Mouse (Mus musculus): ENCODE measurements at regions not wholly inside any gene's neighbourhood (a gene's known extent, or its start where the extent isn't known, plus 50 kb on each side); places are given as distances from the start of the nearest gene placed in this dataset.
"Not testable (repeated sequence)": the region's sequence is repeated elsewhere in the genome, so short reads cannot be mapped to it uniquely, and the experiment has no call there.

GRCm38 (mm10) chr13:4858341-4858740, 249.4 kb upstream of the Akr1e1 start:
- DNase-seq (ENCODE audit: low spot score): no peak

GRCm38 (mm10) chr13:4839481-4839880, 230.5 kb upstream of the Akr1e1 start:
- not testable (repeated sequence) for DNase-seq (ENCODE audit: low spot score)

GRCm38 (mm10) chr13:4826756-4827155, 217.8 kb upstream of the Akr1e1 start:
- no peak for DNase-seq (ENCODE audit: low spot score)

DNA sequence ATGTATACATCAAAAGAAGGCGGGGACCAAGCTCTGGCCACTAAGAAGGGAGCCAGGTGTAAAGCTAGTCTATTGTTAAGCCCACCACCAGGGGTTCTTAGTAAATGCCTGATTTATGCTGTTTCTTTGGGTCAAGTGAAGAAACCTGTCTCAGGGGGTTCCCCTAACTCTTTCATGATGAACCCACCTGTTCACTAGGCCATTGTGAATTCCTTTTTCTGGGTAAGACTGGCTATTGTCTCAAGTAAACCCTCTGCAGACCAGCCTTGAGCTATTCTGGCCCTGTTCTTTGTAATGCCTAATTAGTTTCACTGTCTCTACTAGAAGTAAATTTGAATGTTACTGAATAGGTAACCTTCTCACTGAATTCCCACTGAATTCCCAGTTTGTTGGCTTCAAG, 216.8 kb upstream of the Akr1e1 start:
- not testable (repeated sequence) for DNase-seq (ENCODE audit: low spot score)

DNA sequence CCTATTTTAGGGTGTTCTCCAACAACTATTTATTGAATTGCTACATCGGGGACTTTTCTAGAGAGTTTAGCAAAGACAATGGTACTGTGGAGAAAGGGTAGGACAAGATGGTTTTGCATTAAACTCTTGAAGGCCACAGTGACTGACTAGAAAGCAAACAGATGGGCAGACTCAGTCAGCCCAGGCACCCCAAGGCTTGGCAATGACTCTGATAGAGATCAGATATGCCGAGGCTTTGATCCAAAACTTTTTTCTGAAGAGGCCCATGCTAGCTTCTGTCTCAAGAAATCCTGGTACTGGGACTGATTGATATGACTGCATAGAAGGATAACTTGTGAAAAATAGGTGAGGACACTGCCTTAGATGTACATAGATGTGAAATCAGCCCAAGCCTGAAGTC, 197.9 kb upstream of the Akr1e1 start:
- no peak for DNase-seq (ENCODE audit: low spot score)

- DNase-seq (ENCODE audit: low spot score): no peak
These were observed 191.7 kb upstream of the Akr1e1 start for GRCm38 (mm10) chr13:4800666-4801065.

GRCm38 (mm10) chr13:4791139-4791538, 182.2 kb upstream of the Akr1e1 start:
- peak; percentile 52 for DNase-seq (ENCODE audit: low spot score)

GRCm38 (mm10) chr13:4790414-4790813, 181.4 kb upstream of the Akr1e1 start:
- DNase-seq (ENCODE audit: low spot score): no peak

DNA sequence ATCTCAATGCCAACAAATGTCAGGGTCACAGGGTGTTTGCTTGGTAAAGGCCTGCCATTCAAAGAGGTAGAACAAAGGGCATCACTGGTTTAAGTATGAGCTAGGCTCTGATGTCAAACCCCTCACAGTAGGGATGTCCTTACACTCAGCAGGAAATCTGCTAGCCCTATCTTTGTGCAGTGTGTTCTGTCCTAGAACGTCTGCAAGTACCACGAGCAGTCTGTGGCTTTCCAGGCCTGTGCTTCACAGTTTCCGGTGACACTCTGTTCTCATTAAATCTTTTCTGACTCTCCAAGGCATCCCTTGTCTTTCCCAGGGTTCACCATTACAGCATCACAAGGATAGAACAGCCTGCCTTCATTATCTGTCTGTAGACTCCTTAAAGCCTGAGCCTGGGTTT, 174.3 kb upstream of the Akr1e1 start:
- no peak for DNase-seq (ENCODE audit: low spot score)

DNA sequence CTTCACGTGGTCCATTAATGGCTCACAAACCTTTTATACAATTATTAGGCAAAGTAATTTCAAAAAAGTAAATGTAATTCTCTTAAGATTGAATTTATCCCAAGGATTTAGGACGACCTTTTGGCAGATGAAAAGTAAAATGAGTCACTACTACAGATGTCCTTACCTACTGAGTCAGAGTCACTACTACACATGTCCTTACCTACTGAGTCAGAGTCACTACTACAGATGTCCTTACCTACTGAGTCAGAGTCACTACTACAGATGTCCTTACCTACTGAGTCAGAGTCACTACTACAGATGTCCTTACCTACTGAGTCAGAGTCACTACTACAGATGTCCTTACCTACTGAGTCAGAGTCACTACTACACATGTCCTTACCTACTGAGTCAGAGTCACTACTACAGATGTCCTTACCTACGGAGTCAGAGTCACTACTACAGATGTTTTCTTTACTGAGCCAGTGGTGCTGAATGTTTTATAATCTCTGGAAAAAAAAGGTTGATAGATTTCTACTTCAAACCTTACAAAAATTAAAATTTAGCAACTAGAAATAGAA, 169.4 kb upstream of the Akr1e1 start:
- DNase-seq (ENCODE audit: low spot score): not testable (repeated sequence)

- DNase-seq (ENCODE audit: low spot score): peak; percentile 82
These were observed 167.9 kb upstream of the Akr1e1 start for GRCm38 (mm10) chr13:4776855-4777254.

GRCm38 (mm10) chr13:4772324-4772723, 163.3 kb upstream of the Akr1e1 start:
- DNase-seq (ENCODE audit: low spot score): peak; percentile 50

GRCm38 (mm10) chr13:4771120-4772075, 162.4 kb upstream of the Akr1e1 start:
- DNase-seq (ENCODE audit: low spot score): peak; percentile 96

- no peak for DNase-seq (ENCODE audit: low spot score)
These were observed 151.0 kb upstream of the Akr1e1 start for GRCm38 (mm10) chr13:4759965-4760364.

DNA sequence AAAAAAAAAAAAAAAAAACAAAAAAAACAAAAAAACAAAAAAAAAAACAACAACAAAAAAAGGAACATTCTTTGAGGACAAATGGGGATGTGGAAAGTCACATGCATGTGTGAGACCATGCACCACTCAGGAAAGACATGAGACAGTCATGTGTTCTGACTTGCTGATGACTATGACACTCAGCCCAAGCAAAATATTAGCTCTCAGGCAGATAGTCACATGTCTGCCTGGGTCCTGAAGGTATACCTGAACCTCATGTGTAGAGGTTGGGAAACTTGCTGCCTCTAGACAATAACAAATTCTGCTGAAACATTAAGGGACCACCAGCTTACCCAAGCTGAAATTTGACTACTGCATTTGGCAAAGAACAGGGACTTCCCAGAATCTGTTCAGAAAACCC, 147.6 kb upstream of the Akr1e1 start:
- DNase-seq (ENCODE audit: low spot score): no peak

DNA sequence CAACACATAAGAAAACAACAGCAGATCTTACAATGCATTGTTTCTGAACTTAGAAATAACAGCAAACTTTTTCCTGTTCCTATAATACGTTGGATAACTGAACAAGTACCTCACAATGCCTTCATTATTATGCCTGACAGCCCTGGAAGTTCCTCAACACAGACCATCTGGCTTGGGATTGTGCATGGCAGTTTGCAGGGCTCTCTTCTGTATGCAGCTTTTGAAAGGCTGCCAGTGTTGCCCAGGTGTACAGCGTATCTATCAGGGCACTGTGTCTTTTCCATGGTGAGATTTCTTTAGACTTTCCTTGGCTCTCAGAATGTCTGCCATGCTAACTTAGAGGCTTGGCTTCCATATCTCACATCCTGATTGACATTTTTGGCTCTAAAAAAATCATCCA, 134.0 kb upstream of the Akr1e1 start:
- no peak for DNase-seq (ENCODE audit: low spot score)

GRCm38 (mm10) chr13:4716299-4716698, 107.3 kb upstream of the Akr1e1 start:
- not testable (repeated sequence) for DNase-seq (ENCODE audit: low spot score)

- no peak for DNase-seq (ENCODE audit: low spot score)
These were observed 105.8 kb upstream of the Akr1e1 start for GRCm38 (mm10) chr13:4714724-4715123.

GRCm38 (mm10) chr13:4712698-4713097, 103.7 kb upstream of the Akr1e1 start:
- DNase-seq (ENCODE audit: low spot score): no peak

GRCm38 (mm10) chr13:4699591-4699990, 90.6 kb upstream of the Akr1e1 start:
- not testable (repeated sequence) for DNase-seq (ENCODE audit: low spot score)

DNA sequence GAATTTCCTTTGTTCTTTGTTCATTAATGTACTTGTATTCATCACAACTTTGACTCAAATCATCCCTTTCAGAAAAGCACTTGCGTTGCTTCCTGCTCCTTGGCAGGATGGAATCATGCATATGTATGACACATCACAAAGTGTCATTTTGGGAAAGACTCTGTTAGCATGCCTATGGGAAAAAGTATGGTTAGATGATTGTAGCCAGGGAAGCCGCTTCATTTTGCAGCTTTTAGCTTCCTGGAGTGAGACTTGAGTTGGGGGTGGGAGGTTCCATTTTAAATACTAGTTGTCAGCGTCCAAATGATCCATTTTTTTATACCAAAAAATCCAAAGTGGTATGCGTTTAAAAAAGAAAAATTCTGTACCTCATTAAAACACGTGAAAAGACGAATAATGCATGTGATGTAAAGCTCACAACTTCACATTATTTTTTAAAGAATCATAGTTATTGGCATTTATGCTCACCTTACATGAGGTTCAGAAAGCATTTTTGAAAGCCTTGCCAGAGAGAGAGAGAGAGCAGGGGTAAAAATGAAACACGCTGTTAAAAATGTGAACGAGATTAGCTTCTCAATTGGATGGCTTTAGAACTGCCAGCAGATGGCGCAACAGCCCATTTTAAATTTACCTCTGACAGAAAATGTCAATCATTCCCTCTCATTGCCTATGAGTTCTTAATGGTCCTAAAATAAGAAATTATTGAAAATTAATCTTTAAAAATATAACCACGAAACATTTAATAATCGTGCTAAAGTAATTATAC, 57.6 kb upstream of the Akr1e1 start:
- peak; percentile 69 for DNase-seq (ENCODE audit: low spot score)

- DNase-seq (ENCODE audit: low spot score): no peak
These were observed 54.4 kb upstream of the Akr1e1 start for GRCm38 (mm10) chr13:4663390-4663789.

All from heart, adult 8-10 months (tissue).